In genomic region chr5:15040784-15041183, GRCm38 (mm10) we compare ENCODE assay signal across 29 mouse cellular contexts. TPM values are rescaled to one million over a fixed set of nuclear protein-coding genes. Genes with fewer than 3 reads are reported as not detected.
"Had no signal": no experiment of that assay in that cellular context is flagged by ENCODE, and none has a peak within 500 bp of the region (broad histone marks: within the 10 kb centered on the region; RNA-seq: fewer than 3 reads in every experiment).

No protein-coding gene starts in this region.

RNA-seq across cellular contexts. Expression of gene Gm17019, which starts 8.0 kb away (rescaled TPM):
- polyA plus RNA-seq: limb, embryonic 10.5 days; limb, embryonic 12.5 days; limb, embryonic 13.5 days; limb, embryonic 14.5 days; limb, embryonic 15.5 days; liver, adult 2 months; liver, embryonic 11.5 days; liver, embryonic 12.5 days; liver, embryonic 13.5 days; liver, embryonic 14.5 days; liver, embryonic 15.5 days; liver, embryonic 16.5 days; liver, postnatal 0 days; lung, adult 2 months; lung, embryonic 14.5 days; lung, embryonic 15.5 days; lung, embryonic 16.5 days; lung, postnatal 0 days; macrophage; midbrain, embryonic 10.5 days; midbrain, embryonic 11.5 days; midbrain, embryonic 12.5 days; midbrain, embryonic 13.5 days; midbrain, embryonic 15.5 days; midbrain, embryonic 16.5 days; midbrain, postnatal 0 days; myocyte; neural tube, embryonic 11.5 days; neural tube, embryonic 12.5 days had no signal
